Mouse (Mus musculus): Measurements from ENCODE around the gene Mmaa. TPM values are rescaled to one million over a fixed set of nuclear protein-coding genes. Genes with fewer than 3 reads are reported as not detected.

Gene Mmaa
- polyA plus RNA-seq, 1 experiment, result 0.04 TPM

DNA sequence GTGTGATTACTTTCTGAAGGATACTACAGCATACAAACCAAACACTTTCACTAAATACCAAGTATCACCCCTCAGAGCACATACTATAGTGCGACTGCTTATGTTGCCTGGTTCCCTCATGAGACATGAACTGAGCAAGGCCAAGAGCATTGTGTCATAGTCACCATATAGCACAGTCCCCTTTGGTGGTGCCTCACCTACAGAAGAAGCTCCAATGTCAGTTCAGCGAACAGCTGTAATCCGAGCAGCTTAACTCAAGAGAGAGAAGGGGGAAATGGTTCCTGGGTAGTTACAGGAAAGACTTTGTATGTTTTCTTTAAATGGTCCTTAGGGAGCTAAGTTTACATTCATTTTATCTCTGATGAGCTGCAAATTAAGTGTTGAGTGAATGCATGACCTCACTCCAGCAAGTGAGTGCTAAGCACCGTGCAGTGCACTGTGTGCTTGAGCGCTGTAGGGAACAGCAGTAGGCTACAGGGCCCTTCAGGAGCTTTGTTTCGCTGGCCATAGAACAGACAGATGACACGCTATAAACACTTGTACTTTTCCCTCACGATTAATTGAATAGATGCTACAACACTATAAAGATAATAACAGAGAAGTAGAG lies 17.4 kb downstream of the Mmaa start:
- Histone ChIP-seq H3K9me3 (ENCODE audit: control insufficient read depth, low read length) (no peaks in the 10 kb centered on the region), H3K4me1 (ENCODE audit: control insufficient read depth) (peaks cover 2% of the 10 kb centered on the region; the same call in 1 of the 2 replicates), H3K27me3 (ENCODE audit: control insufficient read depth) (no peaks in the 10 kb centered on the region), H3K4me3 (replicated peaks) (no peak overlapping the region), H3K36me3 (ENCODE audit: control insufficient read depth) (peaks cover 40% of the 10 kb centered on the region)
- no peak for TF ChIP-seq TAL1 (IDR thresholded peaks at IDR 0.05; ENCODE audit: low read length)
- no peak for TF ChIP-seq GATA1 (IDR thresholded peaks at IDR 0.05; ENCODE audit: low read length)

GRCm38 (mm10) chr8:79274940-79275339 lies 19.8 kb downstream of the Mmaa start:
- Histone ChIP-seq H3K4me1 (ENCODE audit: control insufficient read depth) (peaks cover 2% of the 10 kb centered on the region; the same call in 1 of the 2 replicates), H3K27me3 (ENCODE audit: control insufficient read depth) (no peaks in the 10 kb centered on the region), H3K36me3 (ENCODE audit: control insufficient read depth) (peaks cover 43% of the 10 kb centered on the region), H3K9me3 (ENCODE audit: control insufficient read depth, low read length) (no peaks in the 10 kb centered on the region), H3K4me3 (replicated peaks) (no peak overlapping the region)
- TF ChIP-seq TAL1 (IDR thresholded peaks at IDR 0.05; ENCODE audit: low read length) (no peak), GATA1 (IDR thresholded peaks at IDR 0.05; ENCODE audit: low read length) (no peak)

DNA sequence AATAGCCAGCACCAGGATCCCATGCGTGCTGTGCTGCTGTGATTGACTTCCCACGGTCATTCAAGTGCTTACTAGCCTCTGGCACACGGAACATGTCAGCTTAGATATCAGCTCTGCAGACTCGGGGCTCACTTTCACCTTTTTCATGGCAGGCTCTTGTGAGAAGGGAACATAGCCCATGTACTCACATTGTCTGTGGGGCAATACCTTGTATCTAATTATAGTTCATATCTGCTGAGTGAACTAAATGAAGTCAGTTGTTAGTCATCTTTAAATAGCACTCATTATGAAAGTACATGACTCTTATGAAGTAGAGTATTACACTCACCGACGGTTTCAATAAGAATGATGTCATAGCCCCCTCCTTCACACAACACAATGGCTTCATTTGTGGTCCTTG lies 21.0 kb downstream of the Mmaa start:
- TF ChIP-seq TAL1 (IDR thresholded peaks at IDR 0.05; ENCODE audit: low read length) (no peak), GATA1 (IDR thresholded peaks at IDR 0.05; ENCODE audit: low read length) (no peak)
- Histone ChIP-seq H3K27me3 (ENCODE audit: control insufficient read depth) (no peaks in the 10 kb centered on the region), H3K4me3 (replicated peaks) (no peak overlapping the region), H3K36me3 (ENCODE audit: control insufficient read depth) (peaks cover 48% of the 10 kb centered on the region), H3K4me1 (ENCODE audit: control insufficient read depth) (peaks cover 2% of the 10 kb centered on the region; the same call in 1 of the 2 replicates), H3K9me3 (ENCODE audit: control insufficient read depth, low read length) (no peaks in the 10 kb centered on the region)

DNA sequence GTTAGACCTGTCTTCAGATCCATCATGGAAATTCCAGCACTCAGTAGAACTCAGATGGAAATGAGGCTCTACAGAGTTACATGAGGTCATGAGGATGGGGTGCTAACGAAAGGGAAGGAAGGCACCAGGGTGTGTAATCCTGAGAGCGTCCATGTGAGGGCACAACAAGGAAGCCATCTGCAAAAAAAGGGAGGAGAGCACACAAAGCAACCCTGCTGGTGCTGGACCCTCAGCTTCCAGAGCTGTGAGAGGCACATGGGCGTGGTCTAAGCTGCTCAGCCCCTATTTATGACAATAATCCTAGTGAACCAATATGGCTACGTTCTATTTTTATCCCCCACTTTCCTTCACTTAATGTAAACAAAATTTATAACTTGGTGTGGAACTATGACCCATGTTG lies 22.1 kb downstream of the Mmaa start:
- Histone ChIP-seq H3K4me1 (ENCODE audit: control insufficient read depth) (peaks cover 2% of the 10 kb centered on the region; the same call in 1 of the 2 replicates), H3K36me3 (ENCODE audit: control insufficient read depth) (peaks cover 54% of the 10 kb centered on the region), H3K4me3 (replicated peaks) (no peak overlapping the region), H3K27me3 (ENCODE audit: control insufficient read depth) (no peaks in the 10 kb centered on the region), H3K9me3 (ENCODE audit: control insufficient read depth, low read length) (no peaks in the 10 kb centered on the region)
- TF ChIP-seq GATA1 (IDR thresholded peaks at IDR 0.05; ENCODE audit: low read length), result no peak
- no peak for TF ChIP-seq TAL1 (IDR thresholded peaks at IDR 0.05; ENCODE audit: low read length)

GRCm38 (mm10) chr8:79268921-79269320 lies 25.8 kb downstream of the Mmaa start:
- Histone ChIP-seq H3K4me3 (replicated peaks) (no peak overlapping the region), H3K27me3 (ENCODE audit: control insufficient read depth) (no peaks in the 10 kb centered on the region), H3K4me1 (ENCODE audit: control insufficient read depth) (peaks cover 2% of the 10 kb centered on the region; the same call in 1 of the 2 replicates), H3K36me3 (ENCODE audit: control insufficient read depth) (peaks cover 39% of the 10 kb centered on the region), H3K9me3 (ENCODE audit: control insufficient read depth, low read length) (no peaks in the 10 kb centered on the region)
- TF ChIP-seq GATA1 (IDR thresholded peaks at IDR 0.05; ENCODE audit: low read length) (no peak), TAL1 (IDR thresholded peaks at IDR 0.05; ENCODE audit: low read length) (no peak)

DNA sequence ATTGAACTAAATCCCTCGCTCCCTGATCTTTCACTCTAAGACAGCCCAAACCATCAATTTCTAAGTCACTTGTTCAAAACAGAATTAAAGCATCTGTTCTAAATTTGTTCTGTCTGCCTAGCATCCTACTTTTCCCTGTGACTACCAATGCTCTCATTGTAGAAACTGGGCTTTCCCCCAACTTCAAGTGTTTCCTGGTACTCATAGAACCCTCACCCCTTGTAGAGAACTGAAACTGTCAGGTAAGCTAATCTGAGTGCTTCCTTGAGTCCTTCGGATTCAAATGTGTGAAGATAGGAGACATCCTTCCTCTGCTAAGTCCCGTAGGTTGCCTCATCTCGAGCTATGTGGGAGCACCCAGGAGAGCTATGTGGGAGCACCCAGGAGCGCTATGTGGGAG lies 32.8 kb downstream of the Mmaa start:
- no peaks in the 10 kb centered on the region for H3K4me1 ChIP-seq (ENCODE audit: control insufficient read depth)
- no peak overlapping the region for H3K4me3 ChIP-seq (replicated peaks)
- H3K36me3 ChIP-seq (ENCODE audit: control insufficient read depth), result peaks cover 1% of the 10 kb centered on the region
- no peaks in the 10 kb centered on the region for H3K27me3 ChIP-seq (ENCODE audit: control insufficient read depth)
- H3K9me3 ChIP-seq (ENCODE audit: control insufficient read depth, low read length), result peaks cover 3% of the 10 kb centered on the region; the same call in 1 of the 2 replicates
- no peak for TF ChIP-seq GATA1 (IDR thresholded peaks at IDR 0.05; ENCODE audit: low read length)

DNA sequence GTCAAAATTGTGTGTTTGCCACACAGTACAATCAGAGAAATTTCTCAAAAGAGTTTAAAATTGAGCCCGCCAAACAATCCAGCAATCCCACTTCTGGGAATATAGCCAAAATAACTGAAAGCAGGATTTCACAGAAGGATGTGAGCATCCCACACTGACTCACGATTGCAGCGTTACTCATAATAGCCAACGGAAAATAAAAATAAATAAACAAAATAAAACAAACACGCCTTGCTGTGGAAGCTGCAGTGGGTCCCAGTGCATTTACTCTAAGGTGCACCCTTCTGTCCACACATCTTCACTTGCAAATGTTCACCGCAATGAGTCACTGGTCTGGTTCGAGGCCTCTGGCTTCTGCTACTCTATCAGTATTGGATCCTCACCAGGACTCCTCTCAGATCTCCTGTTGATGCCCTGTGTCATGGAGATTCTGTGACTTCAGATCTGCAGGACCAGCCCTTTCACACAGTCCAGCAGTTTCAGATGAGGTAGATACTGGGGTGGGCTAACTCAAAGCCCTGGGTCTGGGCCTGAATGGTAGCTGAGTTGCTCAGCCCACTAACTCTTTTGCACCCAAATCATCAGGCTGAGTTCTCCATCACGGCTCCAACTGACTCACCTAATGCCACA lies 38.5 kb downstream of the Mmaa start:
- TF ChIP-seq GATA1 (IDR thresholded peaks at IDR 0.05; ENCODE audit: low read length), result no peak
- no peak for TF ChIP-seq TAL1 (IDR thresholded peaks at IDR 0.05; ENCODE audit: low read length)
- H3K4me1 ChIP-seq (ENCODE audit: control insufficient read depth), result no peaks in the 10 kb centered on the region
- H3K4me3 ChIP-seq (replicated peaks), result no peak overlapping the region
- no peaks in the 10 kb centered on the region for H3K27me3 ChIP-seq (ENCODE audit: control insufficient read depth)
- no peaks in the 10 kb centered on the region for H3K9me3 ChIP-seq (ENCODE audit: control insufficient read depth, low read length)
- no peaks in the 10 kb centered on the region for H3K36me3 ChIP-seq (ENCODE audit: control insufficient read depth)

DNA sequence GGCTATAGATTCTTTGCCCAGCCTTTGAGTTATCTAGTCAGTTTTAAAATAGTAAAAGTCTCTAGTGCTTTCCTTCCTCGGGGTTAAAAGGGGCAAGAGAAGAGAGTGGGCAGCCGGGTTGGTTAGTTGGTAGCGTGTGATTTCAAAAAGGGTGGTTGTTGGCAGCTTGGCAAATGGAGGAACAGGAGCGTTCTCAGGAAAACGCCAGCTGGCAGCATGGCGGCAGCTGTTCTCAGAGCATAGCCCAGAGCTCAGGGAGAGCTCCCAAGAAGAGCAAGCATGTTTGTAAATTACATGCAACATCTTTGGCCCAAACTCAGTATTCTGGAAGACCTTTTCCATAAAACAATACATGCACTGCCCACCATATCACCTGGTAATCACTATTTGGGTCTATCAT lies 41.0 kb downstream of the Mmaa start:
- Histone ChIP-seq H3K4me1 (ENCODE audit: control insufficient read depth) (no peaks in the 10 kb centered on the region), H3K9me3 (ENCODE audit: control insufficient read depth, low read length) (no peaks in the 10 kb centered on the region), H3K4me3 (replicated peaks) (no peak overlapping the region), H3K27me3 (ENCODE audit: control insufficient read depth) (no peaks in the 10 kb centered on the region), H3K36me3 (ENCODE audit: control insufficient read depth) (no peaks in the 10 kb centered on the region)
- TF ChIP-seq GATA1 (IDR thresholded peaks at IDR 0.05; ENCODE audit: low read length), result no peak

DNA sequence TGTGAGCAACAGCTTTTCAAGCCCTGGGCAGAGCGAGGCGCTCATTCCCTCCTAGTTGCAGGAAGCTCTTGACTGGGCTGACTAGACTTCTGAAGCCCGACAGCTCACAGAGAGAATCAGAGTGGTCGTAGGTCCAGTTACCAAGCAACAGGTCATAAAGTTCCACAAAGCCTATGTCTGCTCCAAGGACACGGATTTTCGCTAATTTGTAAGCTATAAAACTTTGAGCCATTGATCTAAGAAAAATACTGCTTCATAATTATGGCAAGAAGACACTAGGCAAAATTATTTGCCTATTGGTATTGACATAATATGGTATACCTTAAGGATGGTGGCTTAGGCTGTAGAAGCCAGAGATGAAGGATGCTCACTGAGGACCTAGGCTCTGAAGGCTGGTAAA lies 46.3 kb downstream of the Mmaa start, which contains the start of gene 1700011L22Rik:
Gene 1700011L22Rik, minus strand, starts transcription at position 101 of the 400 bp plus-strand sequence.
- no peaks in the 10 kb centered on the region for H3K4me1 ChIP-seq (ENCODE audit: control insufficient read depth)
- no peaks in the 10 kb centered on the region for H3K27me3 ChIP-seq (ENCODE audit: control insufficient read depth)
- TF ChIP-seq TAL1 (IDR thresholded peaks at IDR 0.05; ENCODE audit: low read length) (no peak), GATA1 (IDR thresholded peaks at IDR 0.05; ENCODE audit: low read length) (no peak)
- no peaks in the 10 kb centered on the region for H3K9me3 ChIP-seq (ENCODE audit: control insufficient read depth, low read length)
- no peaks in the 10 kb centered on the region for H3K36me3 ChIP-seq (ENCODE audit: control insufficient read depth)
- H3K4me3 ChIP-seq (replicated peaks), result no peak within 1 kb of the TSS

All from erythroblast, embryonic 14.5 days (primary cell).